Mouse (Mus musculus): ENCODE results near the gene Ppa2. TPM values are rescaled to one million over a fixed set of nuclear protein-coding genes. Genes with fewer than 3 reads are reported as not detected.
A peak's percentile ranks its signal among the peaks of the same experiment; 100 is the strongest.

Gene Ppa2
- polyA plus RNA-seq, 1 experiment, result 200 TPM

- 0 out of 2 replicates have a peak, but pooled peaks cover 3% of the 10 kb centered on the region for H3K4me1 ChIP-seq (ENCODE audit: control insufficient read depth, insufficient read depth, low read length)
- H3K27ac ChIP-seq (ENCODE audit: insufficient read depth, low read depth, low read length), result no peak overlapping the region
- H3K36me3 ChIP-seq (ENCODE audit: control insufficient read depth, insufficient read depth, low read length), result no peaks in the 10 kb centered on the region
- H3K4me3 ChIP-seq (ENCODE audit: insufficient read depth, low read depth, low read length), result no peak overlapping the region
- WGBS, result 85% methylated on average over 4 of the region's 4 CpGs
- no peaks in the 10 kb centered on the region for H3K27me3 ChIP-seq (replicated peaks; ENCODE audit: control insufficient read depth, insufficient read depth, low read length)
- no peak for TF ChIP-seq POLR2A (IDR thresholded peaks at IDR 0.05; ENCODE audit: low read depth, low read length)
- DNase-seq, result no peak
These were observed 7.9 kb downstream of the Ppa2 start for GRCm38 (mm10) chr3:133317845-133318244.

DNA sequence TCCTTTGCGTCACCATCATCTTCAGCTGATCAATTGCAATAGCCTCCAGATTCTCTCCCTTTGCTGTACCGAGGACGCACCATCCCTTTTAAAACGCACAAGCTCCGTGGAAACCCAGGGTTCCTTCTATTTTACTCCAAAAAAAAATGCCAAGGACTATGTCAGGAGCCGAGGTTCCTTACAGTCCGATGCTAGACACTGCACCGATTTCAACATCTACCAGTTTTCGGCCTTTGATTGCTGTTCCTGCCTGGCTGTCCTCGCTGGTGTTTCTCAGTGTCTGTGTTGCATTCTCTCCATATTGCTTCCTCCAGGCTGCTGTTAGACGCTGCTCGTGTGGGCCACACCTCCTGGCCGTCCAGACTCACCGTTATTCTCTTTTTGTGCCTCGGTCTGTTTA, 8.7 kb downstream of the Ppa2 start:
- Histone ChIP-seq H3K36me3 (ENCODE audit: control insufficient read depth, insufficient read depth, low read length) (no peaks in the 10 kb centered on the region), H3K27me3 (replicated peaks; ENCODE audit: control insufficient read depth, insufficient read depth, low read length) (no peaks in the 10 kb centered on the region), H3K27ac (ENCODE audit: insufficient read depth, low read depth, low read length) (no peak overlapping the region), H3K4me1 (ENCODE audit: control insufficient read depth, insufficient read depth, low read length) (0 out of 2 replicates have a peak, but pooled peaks cover under 1% of the 10 kb centered on the region), H3K4me3 (ENCODE audit: insufficient read depth, low read depth, low read length) (no peak overlapping the region)
- no peak for TF ChIP-seq CTCF (conservative IDR thresholded peaks at IDR 0.05; ENCODE audit: insufficient read depth, insufficient read length, low read depth, low read length)
- no peak for TF ChIP-seq POLR2A (IDR thresholded peaks at IDR 0.05; ENCODE audit: low read depth, low read length)
- no peak for DNase-seq
- WGBS, result 89% methylated on average over 15 of the region's 15 CpGs

DNA sequence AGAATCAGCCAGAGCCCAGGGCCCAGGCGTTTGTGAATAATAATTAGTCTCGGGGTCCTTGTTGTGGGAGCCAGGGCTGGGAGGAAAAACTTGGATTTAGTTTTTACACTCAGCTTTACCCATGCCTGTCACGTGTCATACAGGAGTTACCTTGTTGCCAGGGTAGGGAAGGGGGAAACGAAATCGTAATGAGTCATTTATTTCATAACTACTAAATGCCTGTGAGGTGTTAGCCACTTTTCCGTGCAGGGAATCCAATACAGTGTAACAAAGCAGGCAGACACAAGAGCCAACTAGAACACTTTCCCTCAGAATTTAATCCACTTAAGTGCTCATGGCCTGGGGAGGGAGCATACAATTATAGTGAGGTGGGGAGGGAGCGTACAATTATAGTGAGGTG, 9.9 kb downstream of the Ppa2 start:
- Histone ChIP-seq H3K36me3 (ENCODE audit: control insufficient read depth, insufficient read depth, low read length) (no peaks in the 10 kb centered on the region), H3K27ac (ENCODE audit: insufficient read depth, low read depth, low read length) (no peak overlapping the region), H3K4me1 (ENCODE audit: control insufficient read depth, insufficient read depth, low read length) (no peaks in the 10 kb centered on the region), H3K27me3 (replicated peaks; ENCODE audit: control insufficient read depth, insufficient read depth, low read length) (no peaks in the 10 kb centered on the region), H3K4me3 (ENCODE audit: insufficient read depth, low read depth, low read length) (no peak overlapping the region)
- no peak for TF ChIP-seq POLR2A (IDR thresholded peaks at IDR 0.05; ENCODE audit: low read depth, low read length)
- no peak for TF ChIP-seq CTCF (conservative IDR thresholded peaks at IDR 0.05; ENCODE audit: insufficient read depth, insufficient read length, low read depth, low read length)
- no peak for DNase-seq
- 77% methylated on average over 7 of the region's 7 CpGs for WGBS

GRCm38 (mm10) chr3:133320313-133320712, 10.4 kb downstream of the Ppa2 start:
- no peak for TF ChIP-seq CTCF (conservative IDR thresholded peaks at IDR 0.05; ENCODE audit: insufficient read depth, insufficient read length, low read depth, low read length)
- TF ChIP-seq POLR2A (IDR thresholded peaks at IDR 0.05; ENCODE audit: low read depth, low read length), result no peak
- WGBS, result 82% methylated on average over 6 of the region's 6 CpGs
- no peak for DNase-seq

GRCm38 (mm10) chr3:133321928-133322327, 12.0 kb downstream of the Ppa2 start:
- no peaks in the 10 kb centered on the region for H3K36me3 ChIP-seq (ENCODE audit: control insufficient read depth, insufficient read depth, low read length)
- H3K27ac ChIP-seq (ENCODE audit: insufficient read depth, low read depth, low read length), result no peak overlapping the region
- WGBS, result 94% methylated on average over 10 of the region's 10 CpGs
- DNase-seq, result no peak
- H3K4me1 ChIP-seq (ENCODE audit: control insufficient read depth, insufficient read depth, low read length), result no peaks in the 10 kb centered on the region
- no peak for TF ChIP-seq POLR2A (IDR thresholded peaks at IDR 0.05; ENCODE audit: low read depth, low read length)
- TF ChIP-seq CTCF (conservative IDR thresholded peaks at IDR 0.05; ENCODE audit: insufficient read depth, insufficient read length, low read depth, low read length), result no peak
- no peak overlapping the region for H3K4me3 ChIP-seq (ENCODE audit: insufficient read depth, low read depth, low read length)
- H3K27me3 ChIP-seq (replicated peaks; ENCODE audit: control insufficient read depth, insufficient read depth, low read length), result no peaks in the 10 kb centered on the region

More at GRCm38 (mm10) chr3:133320313-133320712, 10.4 kb downstream of the Ppa2 start:
- Histone ChIP-seq H3K27ac (ENCODE audit: insufficient read depth, low read depth, low read length) (no peak overlapping the region), H3K4me3 (ENCODE audit: insufficient read depth, low read depth, low read length) (no peak overlapping the region), H3K4me1 (ENCODE audit: control insufficient read depth, insufficient read depth, low read length) (no peaks in the 10 kb centered on the region), H3K27me3 (replicated peaks; ENCODE audit: control insufficient read depth, insufficient read depth, low read length) (no peaks in the 10 kb centered on the region), H3K36me3 (ENCODE audit: control insufficient read depth, insufficient read depth, low read length) (no peaks in the 10 kb centered on the region)

DNA sequence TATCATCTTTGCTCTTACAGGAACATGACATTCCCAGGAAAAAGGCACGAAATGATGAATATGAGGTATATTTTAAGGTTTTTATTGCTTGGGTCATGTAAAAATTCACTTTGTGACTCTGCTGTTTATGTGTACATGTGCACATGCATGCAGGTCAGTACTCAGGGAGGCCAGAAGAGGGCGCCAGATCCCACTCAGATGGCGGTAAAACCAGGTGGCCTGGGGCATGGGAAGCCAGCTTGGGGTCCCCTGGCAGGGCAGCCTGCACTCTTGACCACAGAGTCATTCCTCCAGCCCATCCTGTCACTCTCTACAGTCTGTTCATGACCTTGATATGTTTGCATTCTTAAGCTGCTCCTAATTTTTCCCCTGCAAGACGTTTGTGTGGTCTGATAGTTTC, 12.6 kb downstream of the Ppa2 start:
- H3K4me1 ChIP-seq (ENCODE audit: control insufficient read depth, insufficient read depth, low read length), result no peaks in the 10 kb centered on the region
- H3K4me3 ChIP-seq (ENCODE audit: insufficient read depth, low read depth, low read length), result no peak overlapping the region
- no peaks in the 10 kb centered on the region for H3K36me3 ChIP-seq (ENCODE audit: control insufficient read depth, insufficient read depth, low read length)
- H3K27ac ChIP-seq (ENCODE audit: insufficient read depth, low read depth, low read length), result no peak overlapping the region
- WGBS, result 70% methylated on average over 4 of the region's 4 CpGs
- DNase-seq, result no peak
- TF ChIP-seq CTCF (conservative IDR thresholded peaks at IDR 0.05; ENCODE audit: insufficient read depth, insufficient read length, low read depth, low read length) (peak; percentile 37), POLR2A (IDR thresholded peaks at IDR 0.05; ENCODE audit: low read depth, low read length) (no peak)
- no peaks in the 10 kb centered on the region for H3K27me3 ChIP-seq (replicated peaks; ENCODE audit: control insufficient read depth, insufficient read depth, low read length)

GRCm38 (mm10) chr3:133325135-133325534, 15.2 kb downstream of the Ppa2 start:
- Histone ChIP-seq H3K4me1 (ENCODE audit: control insufficient read depth, insufficient read depth, low read length) (no peaks in the 10 kb centered on the region), H3K4me3 (ENCODE audit: insufficient read depth, low read depth, low read length) (no peak overlapping the region), H3K36me3 (ENCODE audit: control insufficient read depth, insufficient read depth, low read length) (no peaks in the 10 kb centered on the region), H3K27me3 (replicated peaks; ENCODE audit: control insufficient read depth, insufficient read depth, low read length) (no peaks in the 10 kb centered on the region), H3K27ac (ENCODE audit: insufficient read depth, low read depth, low read length) (no peak overlapping the region)
- TF ChIP-seq POLR2A (IDR thresholded peaks at IDR 0.05; ENCODE audit: low read depth, low read length) (no peak), CTCF (conservative IDR thresholded peaks at IDR 0.05; ENCODE audit: insufficient read depth, insufficient read length, low read depth, low read length) (no peak)
- 54% methylated on average over 5 of the region's 5 CpGs for WGBS
- DNase-seq, result no peak

- Histone ChIP-seq H3K36me3 (ENCODE audit: control insufficient read depth, insufficient read depth, low read length) (no peaks in the 10 kb centered on the region), H3K4me3 (ENCODE audit: insufficient read depth, low read depth, low read length) (no peak overlapping the region), H3K27me3 (replicated peaks; ENCODE audit: control insufficient read depth, insufficient read depth, low read length) (no peaks in the 10 kb centered on the region), H3K4me1 (ENCODE audit: control insufficient read depth, insufficient read depth, low read length) (no peaks in the 10 kb centered on the region), H3K27ac (ENCODE audit: insufficient read depth, low read depth, low read length) (no peak overlapping the region)
- no peak for TF ChIP-seq POLR2A (IDR thresholded peaks at IDR 0.05; ENCODE audit: low read depth, low read length)
- no peak for TF ChIP-seq CTCF (conservative IDR thresholded peaks at IDR 0.05; ENCODE audit: insufficient read depth, insufficient read length, low read depth, low read length)
- DNase-seq, result no peak
- 94% methylated on average over 13 of the region's 13 CpGs for WGBS
These were observed 18.6 kb downstream of the Ppa2 start for GRCm38 (mm10) chr3:133328551-133328950.
